Mouse (Mus musculus) stomach, postnatal 0 days (tissue): ENCODE measurements around the gene Apom.

ENCODE experiments used
- CTCF ChIP-seq: IDR thresholded peaks from 2 replicates; pipeline ENCODE4 v1.5.1; 2016; ENCODE audit warnings: antibody characterized with exemption, low read depth, mild to moderate bottlenecking, moderate library complexity
- EP300 ChIP-seq: optimal IDR thresholded peaks from 2 replicates; pipeline ENCODE3; 2016; ENCODE audit warnings: antibody characterized with exemption

- no peak for TF ChIP-seq EP300
- peak; percentile 84 for TF ChIP-seq CTCF
Observed at GRCm38 (mm10) chr17:35166352-35167035, 34.6 kb upstream of the Apom start.
